Mouse (Mus musculus): ENCODE measurements at regions not wholly inside any gene's neighbourhood (a gene's known extent, or its start where the extent isn't known, plus 50 kb on each side); places are given as distances from the start of the nearest gene placed in this dataset.
A peak's percentile ranks its signal among the peaks of the same experiment; 100 is the strongest.

GRCm38 (mm10) chr2:131734740-131735378, 124.7 kb downstream of the Erv3 start:
- no peak for DNase-seq

- no peak for DNase-seq
Observed at GRCm38 (mm10) chr2:131726533-131726932, 133.0 kb downstream of the Erv3 start.

DNA sequence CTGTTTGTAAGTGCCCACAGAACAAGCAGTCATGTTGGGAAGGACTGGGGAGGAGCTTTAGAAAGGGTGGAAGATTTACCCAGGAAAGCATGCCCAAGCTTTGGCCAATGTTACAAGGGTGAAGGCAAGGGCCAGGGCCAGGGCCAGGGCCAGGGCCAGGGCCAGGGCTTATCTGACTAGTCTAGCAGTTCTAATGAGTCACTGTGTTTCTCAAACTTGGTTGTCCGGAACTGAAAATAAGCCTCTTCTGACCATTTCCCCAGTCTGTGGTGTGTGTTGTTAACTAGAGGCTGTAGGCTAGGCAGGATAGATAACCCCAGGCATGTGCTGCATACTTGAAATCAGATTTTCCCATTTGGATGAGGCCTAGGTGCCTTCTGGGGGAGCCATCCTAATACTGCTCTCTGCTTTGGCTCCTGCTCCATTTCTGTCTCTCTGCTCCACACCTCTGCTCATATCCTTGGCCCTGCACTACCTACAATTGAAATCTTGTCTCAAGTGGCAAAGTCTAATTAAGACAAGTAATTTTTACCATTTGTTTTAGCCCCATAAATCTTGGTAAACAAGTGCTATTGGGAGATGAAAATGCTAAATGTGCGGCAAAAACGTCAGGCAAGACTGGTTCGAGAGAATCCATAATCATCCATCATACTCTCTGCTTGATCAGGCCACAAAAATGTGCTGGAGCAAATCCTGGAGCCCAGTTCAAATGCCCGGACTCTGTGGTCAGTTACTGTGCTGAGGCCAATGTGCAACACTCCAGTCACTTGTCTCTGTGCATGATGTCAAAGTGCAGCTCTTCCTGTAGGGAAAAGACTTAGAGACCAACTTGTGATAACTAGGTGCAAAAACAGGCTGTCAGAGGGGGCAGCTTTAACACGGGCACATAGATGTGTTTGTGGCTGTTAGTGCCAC, 137.7 kb downstream of the Erv3 start:
- no peak for DNase-seq

DNA sequence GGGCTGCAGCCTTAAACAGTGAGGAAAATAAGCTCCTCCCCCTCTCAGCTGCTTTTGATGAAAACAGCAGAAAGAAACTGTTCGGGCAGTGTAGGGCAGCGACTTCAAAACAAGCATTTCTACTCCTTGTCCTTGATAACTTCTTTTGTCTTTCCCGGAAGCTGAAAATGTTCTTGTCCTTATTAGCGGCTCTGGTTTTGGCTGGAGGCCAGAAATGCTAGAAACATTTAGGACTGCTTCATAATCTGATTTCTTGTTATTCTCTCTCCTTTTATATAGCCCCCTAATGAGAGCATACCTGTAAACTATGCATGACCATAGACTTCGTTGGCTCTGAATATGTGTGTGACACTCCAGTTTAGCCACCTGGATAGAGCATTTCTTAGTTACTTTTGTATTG, 142.0 kb downstream of the Erv3 start:
- no peak for DNase-seq

GRCm38 (mm10) chr2:131716841-131717240, 142.7 kb downstream of the Erv3 start:
- no peak for DNase-seq

GRCm38 (mm10) chr2:131715381-131715780, 144.2 kb downstream of the Erv3 start:
- no peak for DNase-seq

DNA sequence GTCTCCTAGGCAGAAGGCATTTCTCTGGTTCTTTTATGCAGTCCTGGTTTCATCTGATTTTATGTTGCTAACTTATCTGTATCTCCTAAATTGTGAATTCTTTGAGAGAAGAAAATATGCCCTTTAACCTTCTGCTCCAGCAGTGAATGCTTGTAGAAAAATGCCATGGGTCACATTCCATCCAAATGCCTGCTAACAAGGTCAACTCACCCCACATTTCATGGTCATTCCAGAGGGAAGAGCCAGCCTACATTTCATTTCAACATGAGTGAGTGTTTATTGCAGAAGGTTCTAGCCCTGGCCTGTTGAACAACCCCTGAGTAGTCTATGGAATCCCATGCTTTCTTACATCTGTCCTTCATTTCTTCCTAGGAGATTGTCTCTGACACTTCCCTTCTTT, 147.7 kb downstream of the Erv3 start:
- no peak for DNase-seq

DNA sequence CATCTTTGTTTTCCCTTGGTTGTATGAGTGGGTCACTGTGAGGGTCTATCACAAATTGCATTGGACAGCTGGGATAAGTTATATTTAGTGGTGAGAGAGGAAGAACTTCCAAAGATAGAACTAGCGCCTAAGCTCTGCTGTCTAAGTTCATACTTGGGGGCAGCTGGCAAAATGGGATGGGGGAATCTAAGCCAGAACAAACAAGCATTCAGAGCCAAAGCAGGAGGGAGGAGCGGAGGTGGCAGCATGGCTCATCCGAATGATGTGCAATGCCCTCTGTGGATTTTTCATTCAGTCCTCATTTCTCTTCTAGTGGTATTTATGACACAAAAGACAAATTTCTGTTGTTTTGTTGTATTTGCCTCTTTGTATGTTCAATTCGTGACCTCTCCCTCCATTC, 144.5 kb upstream of the Adra1d start:
- DNase-seq = peak; percentile 27 to 41

- DNase-seq = no peak
Observed at GRCm38 (mm10) chr2:131704406-131704805, 142.3 kb upstream of the Adra1d start.

- no peak for DNase-seq
Observed at GRCm38 (mm10) chr2:131702146-131702545, 140.1 kb upstream of the Adra1d start.

DNA sequence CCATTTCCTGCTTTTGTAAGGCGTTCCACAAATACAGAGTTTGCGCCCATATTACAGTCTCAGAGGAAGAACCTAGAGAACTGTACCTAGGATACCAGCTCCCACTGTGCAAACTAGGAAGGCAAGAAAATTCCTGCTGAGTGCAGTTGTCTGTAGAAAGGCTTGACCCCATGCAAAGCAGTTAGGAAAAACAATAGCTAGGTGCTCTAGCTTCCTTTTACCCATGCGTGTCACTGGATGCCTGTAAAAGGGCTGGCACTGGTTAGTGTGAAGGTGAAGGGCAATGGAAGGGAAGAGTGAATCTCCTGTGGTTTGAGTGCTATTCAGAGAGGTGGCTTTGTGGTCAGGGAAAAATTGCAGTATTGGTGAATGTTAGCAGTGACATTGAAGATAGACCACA, 137.7 kb upstream of the Adra1d start:
- DNase-seq = no peak

GRCm38 (mm10) chr2:131698008-131698965, 136.2 kb upstream of the Adra1d start:
- no peak for DNase-seq

GRCm38 (mm10) chr2:131696307-131696706, 134.2 kb upstream of the Adra1d start:
- DNase-seq = no peak

GRCm38 (mm10) chr2:131689996-131690395, 127.9 kb upstream of the Adra1d start:
- no peak for DNase-seq

- DNase-seq = no peak
Observed at GRCm38 (mm10) chr2:131688282-131688681, 126.2 kb upstream of the Adra1d start.

- no peak for DNase-seq
Observed at GRCm38 (mm10) chr2:131687449-131687848, 125.4 kb upstream of the Adra1d start.

- DNase-seq = peak; percentile 70 to 71
Observed at GRCm38 (mm10) chr2:131686748-131687147, 124.7 kb upstream of the Adra1d start.

DNA sequence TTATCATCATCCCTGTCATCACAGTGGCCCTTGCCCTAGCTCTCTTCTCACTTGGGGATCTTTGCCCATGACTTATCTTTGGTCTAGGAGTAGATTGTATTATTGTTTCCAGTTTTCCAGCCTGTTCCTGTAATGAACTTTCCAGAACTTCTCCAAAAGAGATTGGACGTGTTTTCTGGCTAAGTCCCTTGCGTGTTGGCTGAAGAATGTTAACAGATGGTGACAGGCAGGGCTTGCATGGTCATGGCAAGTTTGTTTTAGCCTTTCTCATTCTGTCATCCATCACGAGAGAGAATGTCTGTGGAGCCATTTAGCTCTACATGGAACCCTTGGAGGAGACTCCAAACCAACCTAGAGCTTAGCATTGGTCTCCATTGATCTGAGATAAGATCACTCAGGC, 123.2 kb upstream of the Adra1d start:
- DNase-seq = no peak

GRCm38 (mm10) chr2:131683734-131684133, 121.7 kb upstream of the Adra1d start:
- no peak for DNase-seq

DNA sequence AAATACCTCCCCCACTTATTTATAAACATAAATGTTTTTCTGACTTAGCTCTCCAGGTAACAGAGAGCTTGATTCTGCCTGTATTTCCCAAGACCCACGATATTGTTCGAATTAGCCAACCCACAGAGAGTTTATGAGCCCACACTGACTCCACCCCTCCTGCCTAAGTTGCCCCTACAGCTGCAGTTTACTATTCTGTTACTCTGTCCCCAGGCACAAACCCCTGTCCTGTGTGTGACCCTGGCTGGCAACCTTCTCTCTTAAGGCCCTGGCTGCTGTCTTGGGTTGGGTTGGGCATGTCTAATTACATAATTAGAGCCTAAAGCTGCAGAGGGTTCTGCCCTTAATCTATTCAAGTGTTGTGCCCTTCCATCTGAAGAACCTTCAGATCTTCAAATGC, 116.4 kb upstream of the Adra1d start:
- DNase-seq = no peak

DNA sequence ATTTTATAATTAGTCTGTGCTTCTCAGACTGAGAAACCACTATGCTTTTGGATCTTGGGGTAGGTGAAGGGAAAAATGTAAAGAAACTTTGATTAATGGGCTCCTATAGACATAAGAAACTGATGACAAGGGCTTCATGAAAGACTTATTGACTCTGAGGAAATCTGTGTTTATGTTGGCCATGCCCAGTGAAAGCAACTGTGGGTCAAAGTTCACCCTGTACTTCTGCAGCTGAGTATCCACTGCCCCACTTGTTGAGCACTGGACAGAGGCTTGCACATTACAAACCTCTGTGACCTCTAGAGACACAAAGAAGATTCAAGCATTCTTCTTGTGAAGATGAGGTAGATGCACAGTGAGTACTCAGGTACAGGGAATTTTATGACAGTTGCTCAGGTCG, 114.7 kb upstream of the Adra1d start:
- no peak for DNase-seq

- no peak for DNase-seq
Observed at GRCm38 (mm10) chr2:131674872-131675271, 112.8 kb upstream of the Adra1d start.

- no peak for DNase-seq
Observed at GRCm38 (mm10) chr2:131673351-131673750, 111.3 kb upstream of the Adra1d start.
